Mouse (Mus musculus) thymus, adult 18-20 months (tissue): ENCODE measurements around the gene Pdcd7.
"Not testable (repeated sequence)": the region's sequence is repeated elsewhere in the genome, so short reads cannot be mapped to it uniquely, and the experiment has no call there.

Experiments used
- DNase-seq, 2 experiments: peaks; one replicate each; pipeline ENCODE4 v3.0.0; 2022; ENCODE audit warnings: mixed read lengths in 2 of 2

Gene Pdcd7

DNA sequence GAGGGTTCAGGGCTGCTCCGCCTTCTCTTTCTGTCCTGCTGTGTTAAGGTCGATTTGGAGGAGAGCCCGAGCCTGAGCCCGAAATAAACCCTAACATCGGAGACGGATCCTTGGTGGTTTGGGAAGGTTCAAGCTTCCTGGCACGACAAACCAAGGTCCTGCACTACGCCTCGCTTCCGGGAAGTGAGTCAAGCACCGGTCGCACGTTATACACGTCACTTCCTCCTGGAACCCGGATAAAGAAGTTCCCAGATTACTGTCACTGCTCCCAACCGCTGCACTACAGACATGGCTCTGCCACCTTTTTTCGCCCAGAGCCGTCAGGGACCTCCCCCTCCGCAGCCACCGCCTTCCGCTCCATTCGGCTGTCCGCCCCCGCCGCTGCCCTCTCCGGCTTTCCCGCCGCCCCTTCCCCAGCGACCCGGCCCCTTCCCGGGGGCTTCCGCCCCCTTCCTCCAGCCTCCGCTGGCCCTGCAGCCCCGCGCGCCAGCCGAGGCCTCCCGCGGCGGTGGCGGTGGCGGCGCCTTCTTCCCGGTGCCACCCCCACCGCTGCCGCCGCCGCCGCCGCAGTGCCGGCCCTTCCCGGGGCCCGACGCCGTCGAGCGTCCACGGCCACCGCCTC, at the start of gene Pdcd7:
TSS of gene Pdcd7 (plus strand) at position 251 of the 622 bp plus-strand sequence.
- peak; percentile 82 to 89 for DNase-seq

DNA sequence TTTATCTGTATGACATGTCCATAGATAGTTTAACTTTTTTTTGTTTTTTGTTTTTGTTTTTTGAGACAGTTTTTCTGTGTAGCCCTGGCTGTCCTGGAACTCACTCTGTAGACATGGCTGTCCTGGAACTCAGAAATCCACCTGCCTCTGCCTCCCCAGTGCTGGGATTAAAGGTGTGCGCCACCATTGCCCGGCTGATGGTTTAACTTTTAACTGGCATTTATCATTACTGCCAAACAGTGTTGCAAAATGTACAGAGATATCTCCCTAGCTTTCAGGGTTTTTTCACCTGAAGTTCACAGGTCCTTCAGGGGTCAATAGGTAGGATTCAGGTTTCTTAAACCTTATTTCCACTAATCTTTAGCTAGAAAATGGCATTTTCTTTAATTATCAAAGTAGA, 48.8 kb upstream of the Pdcd7 start:
- no peak for DNase-seq

GRCm38 (mm10) chr9:65298761-65299160, 47.1 kb upstream of the Pdcd7 start:
- DNase-seq, result no peak

- no peak for DNase-seq
Measured at GRCm38 (mm10) chr9:65299650-65300049, 46.3 kb upstream of the Pdcd7 start.

GRCm38 (mm10) chr9:65302327-65302983, 43.4 kb upstream of the Pdcd7 start:
- DNase-seq, result no peak

GRCm38 (mm10) chr9:65303586-65303985, 42.3 kb upstream of the Pdcd7 start:
- DNase-seq, result no peak

GRCm38 (mm10) chr9:65304300-65304699, 41.6 kb upstream of the Pdcd7 start:
- DNase-seq, result no peak

DNA sequence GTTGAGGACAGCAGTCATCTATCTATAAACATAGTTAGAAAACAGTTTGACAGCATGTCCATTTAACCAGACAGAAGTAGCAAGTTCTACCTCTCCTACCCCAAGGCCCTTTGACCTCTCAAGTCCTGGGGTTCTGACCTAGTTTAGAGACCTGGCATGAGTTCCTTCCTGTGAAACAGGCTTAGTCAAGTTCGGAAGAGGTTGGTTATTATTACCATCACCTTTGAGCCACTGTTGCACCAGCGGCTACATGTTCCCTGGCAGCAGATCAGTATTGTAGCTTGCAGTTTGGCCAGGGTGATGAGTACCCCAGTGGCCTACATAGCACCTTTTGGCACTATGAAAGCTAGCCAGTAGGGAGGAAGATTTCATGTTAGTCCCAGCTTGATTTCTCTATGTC, 39.2 kb upstream of the Pdcd7 start:
- DNase-seq, result no peak

DNA sequence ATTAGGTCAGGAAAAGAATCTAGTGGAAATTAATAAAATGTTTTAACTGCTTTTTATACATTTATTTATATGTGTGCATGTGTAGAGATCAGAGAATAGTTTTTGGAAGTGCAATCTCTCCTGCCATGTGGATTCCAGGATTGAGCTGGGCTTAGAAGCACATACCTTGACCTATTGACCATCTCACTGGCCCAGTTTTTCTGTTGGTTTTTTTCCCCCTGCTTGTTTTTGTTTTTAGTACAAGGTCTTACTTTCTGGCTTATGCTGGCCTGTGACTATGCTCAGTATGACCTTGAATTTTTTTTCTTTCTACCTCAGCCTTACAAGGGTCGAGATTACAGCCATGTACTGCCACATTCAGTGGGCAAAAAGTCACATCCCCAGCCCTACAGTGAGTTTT, 37.9 kb upstream of the Pdcd7 start:
- no peak for DNase-seq

- no peak for DNase-seq
Measured at GRCm38 (mm10) chr9:65312669-65313357, 33.1 kb upstream of the Pdcd7 start.

DNA sequence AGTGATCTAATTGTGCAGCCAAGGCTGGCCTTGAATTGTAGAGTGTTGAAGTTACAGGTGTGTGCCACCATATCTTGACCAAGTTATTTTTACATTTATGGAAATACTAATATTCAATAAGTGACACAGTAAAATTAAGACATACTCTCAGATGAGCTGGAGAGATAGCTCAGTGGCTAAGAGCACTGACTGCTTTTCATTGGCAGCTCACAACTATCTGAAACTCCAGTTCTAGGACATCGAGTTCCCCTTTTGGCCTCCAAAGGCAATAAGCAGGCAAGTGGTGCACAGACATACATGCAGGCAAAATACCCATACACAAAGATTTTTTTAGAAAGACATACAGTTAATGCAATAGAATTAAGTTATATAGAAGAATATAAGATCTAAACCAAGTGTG, 32.1 kb upstream of the Pdcd7 start:
- no peak for DNase-seq

DNA sequence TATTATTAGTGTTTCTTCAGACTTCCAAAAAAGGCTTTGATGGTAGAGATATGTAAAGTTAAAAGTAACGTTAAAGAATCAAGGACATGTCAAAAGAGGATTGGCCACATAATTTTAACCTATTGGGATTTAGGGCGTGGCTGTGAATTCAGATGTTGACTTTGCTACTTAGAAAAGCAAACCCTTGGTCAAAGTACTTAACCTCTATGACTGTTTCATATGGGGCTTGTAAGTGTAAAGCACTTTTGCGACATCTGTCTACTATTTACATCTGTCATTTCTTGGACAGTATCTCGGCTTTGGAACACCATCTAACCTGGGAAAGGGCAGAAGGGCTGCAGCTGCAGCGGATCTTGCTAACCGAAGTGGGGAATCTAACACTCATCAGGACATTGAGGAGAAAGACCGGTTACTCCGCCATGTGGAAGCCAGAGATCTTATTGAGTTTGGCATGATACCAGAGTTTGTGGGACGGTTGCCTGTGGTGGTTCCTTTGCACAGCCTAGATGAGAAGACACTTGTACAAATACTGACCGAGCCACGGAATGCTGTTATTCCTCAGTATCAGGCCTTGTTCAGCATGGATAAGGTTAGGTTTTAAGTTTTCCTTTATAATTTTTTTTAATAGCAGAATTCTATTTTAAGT, 23.5 kb upstream of the Pdcd7 start:
- DNase-seq, result no peak

GRCm38 (mm10) chr9:65325971-65326370, 19.9 kb upstream of the Pdcd7 start:
- DNase-seq, result no peak

DNA sequence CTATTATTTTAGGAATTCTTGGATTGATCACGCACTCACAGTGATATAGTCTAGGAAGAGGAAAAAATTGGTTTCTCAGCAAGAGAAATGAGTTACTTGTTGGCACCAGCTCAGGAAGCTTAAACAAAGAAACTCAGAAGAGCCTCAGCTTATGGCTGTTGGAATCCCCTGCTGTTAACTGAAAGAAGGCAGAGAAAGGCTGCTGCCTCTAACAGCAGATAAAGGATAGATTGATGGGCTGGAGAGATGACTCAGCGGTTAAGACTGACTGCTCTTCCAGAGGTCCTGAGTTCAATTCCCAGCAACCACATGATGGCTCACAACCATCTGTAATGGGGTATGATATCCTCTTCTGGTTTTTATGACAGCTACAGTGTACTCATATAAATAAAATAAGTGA, 18.5 kb upstream of the Pdcd7 start:
- no peak for DNase-seq

DNA sequence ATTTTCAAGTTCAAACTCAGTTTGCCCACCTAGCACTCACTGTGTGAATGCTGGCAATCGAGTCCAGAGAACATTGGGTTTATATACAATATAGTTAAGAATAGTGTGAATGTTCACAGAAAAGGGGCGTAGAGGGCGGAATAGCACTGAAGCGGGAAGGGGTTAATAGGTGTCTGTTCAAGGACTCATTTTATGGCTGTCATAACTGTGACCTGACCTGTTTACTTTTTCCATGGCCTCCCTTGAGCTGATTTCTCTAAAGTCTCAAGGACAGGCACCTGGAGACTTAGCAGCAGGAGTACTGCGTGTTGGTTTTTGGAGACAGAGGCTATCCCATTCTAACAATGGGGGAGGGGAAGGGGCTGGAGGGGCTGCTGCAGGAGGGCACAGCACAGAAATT, 11.9 kb upstream of the Pdcd7 start:
- DNase-seq, result no peak

DNA sequence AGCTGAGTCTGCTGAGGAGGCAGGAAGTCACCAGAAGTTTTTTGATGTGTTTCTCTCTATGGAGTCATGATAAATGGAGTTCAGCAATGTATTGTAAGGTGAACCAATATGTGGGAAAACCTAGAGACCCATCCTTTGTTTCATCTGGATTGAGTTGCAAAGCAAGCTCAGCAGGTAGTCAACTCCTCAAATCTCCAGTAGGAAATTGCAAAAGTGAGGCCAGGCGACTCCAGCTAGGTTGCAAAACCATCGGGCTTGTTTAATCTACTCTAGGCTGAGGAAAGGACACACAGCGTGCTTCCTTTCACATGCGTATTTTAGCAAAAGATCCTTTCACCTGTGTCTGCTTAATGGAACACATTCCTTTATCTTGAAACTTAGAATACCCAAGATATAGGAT, 6.8 kb upstream of the Pdcd7 start:
- no peak for DNase-seq

DNA sequence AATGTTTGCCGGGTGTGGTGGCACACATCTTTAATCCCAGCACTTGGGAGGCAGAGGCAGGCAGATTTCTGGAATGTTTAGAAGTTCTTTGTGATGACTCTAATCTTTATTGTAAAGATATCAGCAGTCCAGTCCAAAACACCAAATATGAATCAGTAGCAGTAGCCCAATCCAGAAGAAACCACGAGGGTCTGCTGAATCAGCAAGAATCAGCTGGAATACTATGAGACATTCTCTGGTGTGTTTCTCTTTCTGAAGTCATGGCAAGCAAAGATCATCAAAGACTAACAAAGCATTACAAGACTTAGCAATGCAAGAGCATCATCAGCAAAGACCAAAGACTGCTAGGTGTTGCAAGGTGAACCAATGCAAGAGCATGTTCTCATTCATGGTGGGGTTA, 5.5 kb upstream of the Pdcd7 start:
- no peak for DNase-seq

DNA sequence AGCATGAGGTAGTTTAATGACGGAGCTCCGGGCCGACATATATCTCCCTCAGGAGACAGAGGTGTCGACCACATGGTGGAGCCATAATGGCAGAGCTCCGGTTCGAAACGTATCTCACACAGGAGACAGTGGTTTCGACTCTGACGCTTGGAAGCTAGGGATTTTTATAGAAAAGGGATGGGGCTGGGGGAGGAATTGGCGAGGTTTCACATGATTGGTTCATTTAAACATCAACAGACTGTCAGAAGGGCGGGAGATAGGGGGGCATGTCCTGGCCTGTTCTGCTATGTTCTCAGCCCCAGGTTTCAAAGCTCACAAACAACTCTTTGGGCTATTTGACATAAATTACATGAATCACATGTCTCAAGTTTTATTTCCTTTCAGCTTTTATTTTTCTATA, 465 bp upstream of the Pdcd7 start:
- not testable (repeated sequence) for DNase-seq

- DNase-seq, result peak; percentile 18 to 24
Measured at GRCm38 (mm10) chr9:65346476-65347111, 690 bp downstream of the Pdcd7 start.

GRCm38 (mm10) chr9:65347112-65347850, 1.4 kb downstream of the Pdcd7 start:
- DNase-seq, result no peak

- DNase-seq, result no peak
Measured at GRCm38 (mm10) chr9:65353251-65353650, 7.3 kb downstream of the Pdcd7 start.

- DNase-seq, result no peak
Measured at GRCm38 (mm10) chr9:65356561-65356960, 10.7 kb downstream of the Pdcd7 start.

DNA sequence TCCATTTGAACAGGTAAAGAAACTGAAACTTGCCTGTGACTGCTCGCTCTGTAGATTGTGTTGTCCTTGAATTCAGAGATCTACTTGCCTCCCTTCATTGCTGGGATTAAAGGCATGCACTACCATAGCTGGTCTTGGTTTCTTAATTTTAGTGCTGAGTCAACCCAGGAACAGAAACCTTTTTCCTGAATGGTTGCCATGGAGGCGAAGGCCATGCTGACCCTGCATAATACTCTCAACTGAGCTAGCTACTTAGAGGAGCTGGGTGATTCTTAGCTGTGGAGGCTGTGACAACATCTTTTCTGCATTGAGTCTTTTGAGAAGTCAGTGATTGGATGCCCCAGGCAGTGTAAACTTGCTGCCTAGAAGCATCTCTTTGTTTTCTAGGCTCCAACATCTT, 11.1 kb downstream of the Pdcd7 start:
- DNase-seq, result no peak
